Mouse (Mus musculus) layer of hippocampus, adult 2 months (tissue): ENCODE measurements around the gene Map3k14. TPM values are rescaled to one million over a fixed set of nuclear protein-coding genes. Genes with fewer than 3 reads are reported as not detected.
"Not testable (repeated sequence)": the region's sequence is repeated elsewhere in the genome, so short reads cannot be mapped to it uniquely, and the experiment has no call there.

Experiments used
- DNase-seq, 2 experiments: peaks; one replicate each; pipeline ENCODE4 v3.0.0; 2022; ENCODE audit warnings: low spot score in 2 of 2
- H3K27ac ChIP-seq: fragments of 200-600 bp; 2 replicates; pipeline ENCODE4 v1.8.1; 2022
- H3K4me3 ChIP-seq: fragments of 200-600 bp; 2 replicates; pipeline ENCODE4 v1.8.1; 2022; ENCODE audit warnings: mild to moderate bottlenecking
- CTCF ChIP-seq: fragments of 200-600 bp; conservative IDR thresholded peaks from 2 replicates; pipeline ENCODE4 v1.8.1; 2022; ENCODE audit warnings: antibody characterized with exemption, mild to moderate bottlenecking, moderate library complexity
- total RNA-seq, 2 experiments: library from RNA; stranded (reverse); gene quantifications; 2 replicates each; pipeline ENCODE4 v1.2.3; 2021

The Map3k14 gene
- total RNA-seq, 2 experiments from 2014 or later, result 3.3 TPM

DNA sequence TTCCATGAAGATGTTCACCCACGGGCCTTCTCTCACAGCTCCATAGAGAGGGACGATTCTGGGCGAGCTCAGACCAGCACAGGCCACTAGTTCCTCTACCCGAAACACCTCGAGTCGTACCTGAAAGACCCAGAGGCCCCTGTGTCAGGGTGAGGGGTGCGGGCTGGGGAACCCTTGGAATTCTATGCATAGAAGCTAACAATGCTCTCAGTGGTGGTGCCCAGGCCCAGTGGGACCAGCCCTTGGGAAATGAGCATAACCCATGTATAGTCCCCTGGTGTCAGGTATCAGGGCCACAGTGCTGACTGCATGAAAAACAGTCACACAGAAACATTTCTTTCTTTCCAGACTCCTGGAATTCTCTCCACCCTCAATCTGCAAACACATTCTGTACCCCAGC, 35.9 kb downstream of the Map3k14 start:
- TF ChIP-seq CTCF, result no peak

GRCm38 (mm10) chr11:103230626-103231025, 36.6 kb downstream of the Map3k14 start:
- DNase-seq, result no peak
- H3K4me3 ChIP-seq, result no peak overlapping the region
- H3K27ac ChIP-seq, result no peak overlapping the region
- no peak for TF ChIP-seq CTCF

More for the DNA sequence above, 35.9 kb downstream of the Map3k14 start:
- Histone ChIP-seq H3K27ac (no peak overlapping the region), H3K4me3 (no peak overlapping the region)
- no peak for DNase-seq

- Histone ChIP-seq H3K27ac (no peak overlapping the region), H3K4me3 (no peak overlapping the region)
- DNase-seq, result no peak
- peak; percentile 59 for TF ChIP-seq CTCF
These were observed 37.7 kb downstream of the Map3k14 start for GRCm38 (mm10) chr11:103229608-103230007.

- H3K27ac ChIP-seq, result peak overlapping the region; percentile 63
- H3K4me3 ChIP-seq, result no peak overlapping the region
- DNase-seq, result no peak
- TF ChIP-seq CTCF, result no peak
These were observed 43.3 kb downstream of the Map3k14 start for GRCm38 (mm10) chr11:103223951-103224456.

DNA sequence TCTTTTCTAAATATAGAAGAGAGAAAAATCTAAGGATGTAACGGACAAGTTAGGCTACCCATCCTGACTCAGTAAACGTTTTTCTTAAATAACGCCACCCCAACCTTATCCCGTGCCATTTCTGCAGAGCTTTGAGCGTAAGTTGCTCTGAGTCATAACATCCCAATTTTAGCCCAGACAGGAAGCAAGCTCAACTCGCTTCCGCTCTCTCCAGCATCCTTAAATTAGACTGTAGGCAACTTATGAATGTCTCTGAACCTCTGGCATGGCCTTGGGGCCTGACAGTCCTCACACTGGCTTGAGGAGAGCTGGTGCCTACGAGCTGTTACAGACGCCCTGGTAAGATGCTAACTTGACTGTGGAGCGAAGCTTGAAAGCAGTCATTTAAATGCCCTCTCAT, 43.8 kb downstream of the Map3k14 start:
- no peak for DNase-seq
- H3K27ac ChIP-seq, result peak overlapping the region; percentile 63
- H3K4me3 ChIP-seq, result no peak overlapping the region
- TF ChIP-seq CTCF, result no peak

DNA sequence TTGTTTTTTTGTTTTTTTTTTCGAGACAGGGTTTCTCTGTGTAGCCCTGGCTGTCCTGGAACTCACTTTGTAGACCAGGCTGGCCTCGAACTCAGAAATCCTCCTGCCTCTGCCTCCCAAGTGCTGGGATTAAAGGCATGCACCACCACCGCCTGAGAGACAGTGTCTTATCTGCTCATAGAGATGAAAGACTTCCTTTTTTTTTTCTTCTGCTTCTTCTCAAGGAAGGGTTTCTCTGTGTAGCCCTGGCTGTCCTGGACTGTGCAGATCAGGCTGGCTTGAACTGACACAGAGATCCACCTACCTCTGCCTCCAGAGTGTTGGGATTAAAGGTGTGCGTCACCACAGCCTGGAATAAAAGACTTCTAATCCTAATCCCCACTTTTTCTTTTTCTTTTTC, 44.6 kb downstream of the Map3k14 start:
- H3K27ac ChIP-seq, H3K4me3 ChIP-seq, DNase-seq: not testable (repeated sequence)

GRCm38 (mm10) chr11:103221437-103221836, 45.8 kb downstream of the Map3k14 start:
- H3K27ac ChIP-seq, result no peak overlapping the region
- TF ChIP-seq CTCF, result no peak
- no peak for DNase-seq

GRCm38 (mm10) chr11:103219995-103220394, 47.3 kb downstream of the Map3k14 start:
- Histone ChIP-seq H3K4me3 (no peak overlapping the region), H3K27ac (no peak overlapping the region)
- TF ChIP-seq CTCF, result no peak
- no peak for DNase-seq

More at GRCm38 (mm10) chr11:103221437-103221836, 45.8 kb downstream of the Map3k14 start:
- no peak overlapping the region for H3K4me3 ChIP-seq

GRCm38 (mm10) chr11:103219259-103219658, 48.0 kb downstream of the Map3k14 start:
- no peak for TF ChIP-seq CTCF
- H3K27ac ChIP-seq, result no peak overlapping the region
- H3K4me3 ChIP-seq, result no peak overlapping the region
- no peak for DNase-seq

- TF ChIP-seq CTCF, result no peak
- Histone ChIP-seq H3K27ac (peak overlapping the region; percentile 93), H3K4me3 (peak overlapping the region; percentile 71)
- no peak for DNase-seq
These were observed 48.8 kb downstream of the Map3k14 start for GRCm38 (mm10) chr11:103218517-103218901.

DNA sequence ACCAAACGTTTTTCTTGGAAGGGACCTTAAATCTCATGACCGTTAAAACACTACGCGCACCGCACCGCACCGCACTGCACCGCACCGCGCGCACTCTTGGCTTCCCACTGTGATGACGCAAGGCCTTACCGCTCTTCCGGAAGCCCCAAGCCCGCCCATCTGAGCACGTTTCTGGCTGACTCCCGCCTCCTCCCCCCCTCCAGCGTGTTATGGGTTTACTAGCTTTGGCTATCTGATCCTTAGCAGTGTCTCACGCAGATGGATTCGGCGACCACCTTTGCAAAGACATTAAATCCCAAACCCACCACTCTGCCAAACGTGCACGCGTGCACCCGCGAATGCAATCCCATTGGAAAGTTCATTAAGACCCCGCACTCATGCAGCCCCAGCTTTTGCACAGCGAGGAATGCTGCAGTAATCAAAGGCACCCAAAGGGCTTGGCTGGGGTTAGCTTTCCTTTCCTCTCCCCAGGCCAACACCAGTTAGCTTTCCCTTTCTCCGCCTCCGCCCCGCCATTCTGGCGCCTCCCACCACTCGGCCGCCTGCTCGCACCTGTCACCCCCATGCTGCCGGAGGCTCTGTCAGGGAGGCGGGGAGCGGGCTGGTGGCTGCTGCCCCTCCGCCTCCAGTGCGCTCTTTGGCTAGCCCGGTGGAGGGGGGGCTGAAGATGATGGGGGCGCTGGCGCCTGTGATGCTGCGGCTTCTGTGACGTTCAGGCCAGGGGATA, 49.3 kb downstream of the Map3k14 start, which contains the start of gene Spata32:
Gene Spata32 (minus strand): TSS at position 643 of the 727 bp plus-strand sequence.
- Histone ChIP-seq H3K27ac (peak within 1 kb of the TSS; percentile 93), H3K4me3 (peak within 1 kb of the TSS; percentile 71)
- DNase-seq, result peak; percentile 63 to 67
- TF ChIP-seq CTCF, result 0 out of 2 replicates have a peak, but pooled peaks have one; percentile 3

GRCm38 (mm10) chr11:103215355-103215754, 51.9 kb downstream of the Map3k14 start:
- no peak overlapping the region for H3K4me3 ChIP-seq
- no peak for DNase-seq
- TF ChIP-seq CTCF, result no peak
- no peak overlapping the region for H3K27ac ChIP-seq

DNA sequence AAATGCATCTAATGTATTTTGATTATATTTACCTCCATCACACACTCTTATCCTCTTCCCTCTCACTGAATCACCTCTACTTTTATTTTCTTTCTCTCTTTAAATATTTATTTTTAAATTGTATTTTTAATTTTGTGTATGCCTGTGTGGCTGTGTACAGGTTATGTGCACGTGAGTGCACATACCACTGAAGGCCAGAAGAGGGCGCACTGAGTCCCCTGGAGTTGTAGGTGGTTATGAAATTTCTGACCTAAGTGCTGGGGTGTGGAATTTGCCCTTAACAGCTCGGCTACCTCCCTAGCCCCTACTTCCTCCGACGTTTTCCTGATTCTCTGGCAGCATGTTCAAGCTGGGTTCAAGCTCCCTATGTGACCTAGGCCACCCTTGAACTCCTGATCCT, 53.6 kb downstream of the Map3k14 start:
- Histone ChIP-seq H3K27ac (no peak overlapping the region), H3K4me3 (no peak overlapping the region)
- peak; percentile 60 for TF ChIP-seq CTCF
- DNase-seq, result no peak

DNA sequence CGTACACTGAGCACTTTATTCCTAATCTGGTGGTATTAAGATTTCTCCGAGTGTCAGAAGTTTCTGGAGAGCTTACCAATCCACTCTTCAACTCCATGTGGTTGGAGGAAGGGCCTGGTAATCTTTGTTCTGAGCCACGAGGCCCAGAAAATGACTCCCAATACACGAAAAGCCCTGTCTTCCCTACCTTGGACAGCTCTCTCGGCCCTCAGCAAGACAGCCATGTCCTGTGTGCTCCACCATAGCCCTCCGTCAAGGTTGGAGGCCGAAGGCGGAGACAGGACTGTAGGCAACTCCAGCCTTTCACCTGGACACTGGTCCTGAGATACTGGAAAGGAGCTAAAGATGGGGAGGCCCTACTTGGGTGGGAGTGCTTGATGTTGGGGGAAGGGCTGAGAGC, 57.0 kb downstream of the Map3k14 start:
- TF ChIP-seq CTCF, result no peak

More for the DNA sequence above, 57.0 kb downstream of the Map3k14 start:
- DNase-seq, result no peak
- no peak overlapping the region for H3K27ac ChIP-seq
- no peak overlapping the region for H3K4me3 ChIP-seq
